Mouse (Mus musculus) cerebellum, adult 18-20 months (tissue): Measurements from ENCODE around the gene Prame.
"Not testable (repeated sequence)": the region's sequence is repeated elsewhere in the genome, so short reads cannot be mapped to it uniquely, and the experiment has no call there.

Source experiments
- DNase-seq, 2 experiments: peaks; one replicate each; pipeline ENCODE4 v3.0.0; 2021

Gene Prame

GRCm38 (mm10) chrX:135627605-135628004 is at the start of gene Prame:
Gene Prame, minus strand, starts transcription at chrX:135627705.
- no peak for DNase-seq

DNA sequence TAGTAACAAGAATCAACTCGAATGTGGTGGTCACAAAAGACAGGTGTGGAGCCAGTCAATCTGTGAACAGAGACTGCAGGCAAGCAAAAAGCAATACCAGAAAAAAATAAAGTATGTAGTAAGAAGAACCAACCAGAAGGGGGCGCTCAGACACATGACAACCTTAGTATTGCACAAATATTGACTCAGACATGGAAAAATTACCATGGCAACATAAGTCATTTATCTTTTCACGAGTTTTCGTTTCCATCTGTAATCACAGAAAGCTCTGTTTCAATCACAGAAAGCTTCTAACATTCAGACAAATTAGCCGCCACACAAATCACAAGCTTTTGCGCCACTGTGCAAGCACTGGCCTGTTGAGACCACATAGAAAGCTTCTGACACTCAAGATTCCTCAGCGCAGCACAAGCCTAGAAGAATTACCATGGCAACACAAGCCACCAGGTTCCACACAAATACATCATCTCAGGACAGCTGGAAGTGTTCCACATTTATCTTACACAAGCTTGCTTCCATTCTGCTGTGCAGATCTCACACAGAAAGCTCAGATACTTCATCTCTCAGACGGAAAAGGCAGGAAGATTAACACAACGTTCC is 24.8 kb upstream of the Prame start:
- peak; percentile 12 for DNase-seq

DNA sequence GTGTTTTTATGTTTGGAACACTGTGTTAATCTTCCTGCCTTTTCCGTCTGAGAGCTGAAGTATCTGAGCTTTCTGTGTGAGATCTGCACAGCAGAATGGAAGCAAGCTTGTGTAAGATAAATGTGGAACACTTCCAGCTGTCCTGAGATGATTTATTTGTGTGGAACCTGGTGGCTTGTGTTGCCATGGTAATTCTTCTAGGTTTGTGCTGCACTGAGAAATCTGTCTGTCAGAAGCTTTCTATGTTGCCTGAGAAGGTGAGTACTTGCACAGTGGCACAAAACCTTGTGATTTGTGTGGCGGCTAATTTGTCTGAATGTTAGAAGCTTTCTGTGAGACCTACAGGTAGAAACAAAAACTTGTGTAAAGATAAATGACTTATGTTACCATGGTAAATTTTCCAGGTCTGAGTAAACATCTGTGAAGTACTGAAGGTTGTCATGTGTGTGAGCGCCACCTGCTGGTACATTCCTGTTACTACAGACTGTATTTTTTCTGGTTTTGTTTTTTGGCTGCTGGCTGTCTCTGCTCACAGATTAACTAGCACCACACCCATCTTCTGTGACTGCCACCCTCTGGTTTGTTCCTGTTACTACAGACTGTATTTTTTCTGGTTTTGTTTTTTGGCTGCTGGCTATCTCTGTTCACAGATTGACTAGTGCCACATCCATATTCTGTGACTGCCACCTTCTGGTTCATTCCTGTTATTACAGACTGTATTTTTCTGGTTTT is 26.0 kb downstream of the Prame start:
- peak; percentile 13 to 33 for DNase-seq

GRCm38 (mm10) chrX:135598677-135599076 is 28.8 kb downstream of the Prame start, which contains the start of gene Nxf7:
Gene Nxf7, minus strand, starts transcription at chrX:135598777.
- DNase-seq, result no peak

DNA sequence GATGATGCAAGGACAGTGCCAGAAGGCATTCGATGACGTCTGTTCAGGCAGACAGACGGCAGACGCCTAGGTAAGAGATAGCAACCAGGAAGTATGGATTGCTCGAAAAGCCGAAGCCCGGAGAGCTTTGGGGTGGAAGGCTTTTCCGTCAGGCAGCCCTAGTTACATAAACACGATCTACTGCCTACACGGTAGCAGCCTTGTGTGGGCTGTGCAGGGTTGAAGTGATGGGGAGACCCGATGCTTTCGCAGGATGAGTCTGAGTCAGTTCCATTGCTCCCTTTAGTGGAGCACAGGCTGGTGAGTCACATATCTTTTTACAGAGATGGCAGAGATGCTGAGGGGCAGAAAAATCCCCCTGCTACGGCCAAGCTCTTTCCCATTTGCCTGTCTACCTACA is 29.4 kb downstream of the Prame start:
- DNase-seq, result no peak

- no peak for DNase-seq
Measured at GRCm38 (mm10) chrX:135576412-135576811, 51.1 kb downstream of the Prame start.

DNA sequence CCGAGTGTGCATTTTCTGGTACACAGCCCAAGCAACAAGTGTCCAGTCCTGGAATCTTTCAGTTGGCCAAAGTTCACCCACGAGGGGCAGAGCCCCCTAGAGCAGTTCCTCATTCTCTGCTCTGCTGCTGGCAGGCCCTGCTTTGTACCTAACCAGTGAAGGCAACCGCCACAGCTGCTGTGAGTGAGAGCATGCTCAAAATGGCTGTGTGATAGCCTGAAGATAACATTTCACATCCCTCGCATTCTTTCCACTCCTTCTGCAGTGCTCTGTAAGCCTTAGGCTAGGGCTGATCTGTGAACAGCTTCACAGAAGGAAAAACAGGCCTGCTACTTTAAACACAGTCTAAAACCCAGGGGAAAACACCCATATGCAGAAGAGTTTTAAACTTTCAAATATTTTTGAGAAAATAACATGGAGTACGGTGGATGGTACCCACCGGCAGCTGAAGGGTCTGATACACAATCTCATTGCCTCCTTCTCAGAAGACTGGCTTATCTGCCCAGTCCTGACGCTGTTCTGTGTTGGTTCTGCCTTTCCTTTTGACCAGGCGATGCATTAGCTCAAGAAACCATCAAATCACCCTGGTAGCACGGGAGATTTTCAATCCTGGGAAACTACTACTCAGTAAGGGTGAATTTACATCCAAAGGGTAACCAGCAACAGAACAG is 52.4 kb downstream of the Prame start:
- not testable (repeated sequence) for DNase-seq

- not testable (repeated sequence) for DNase-seq
Measured at GRCm38 (mm10) chrX:135574261-135574957, 53.1 kb downstream of the Prame start.

DNA sequence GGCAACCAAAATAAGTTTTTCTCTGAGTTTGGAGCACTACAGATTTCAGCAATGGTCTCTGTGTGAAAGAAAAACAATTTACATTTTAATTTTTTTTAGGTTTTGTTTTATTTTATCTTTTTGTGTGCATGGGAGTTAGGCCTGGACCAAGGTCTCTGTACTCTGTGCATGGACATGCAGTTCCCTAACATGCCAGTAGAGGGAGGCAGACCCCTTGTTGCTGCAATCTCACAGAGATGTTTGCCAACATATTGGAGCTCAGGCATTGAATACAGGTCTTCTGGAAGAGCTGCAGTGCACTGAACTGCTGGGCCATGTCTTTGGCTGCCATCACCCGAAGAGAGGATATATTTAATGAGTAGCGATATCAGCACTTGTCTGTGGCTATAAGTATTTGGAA is 58.0 kb downstream of the Prame start:
- DNase-seq, result peak; percentile 52 to 70

DNA sequence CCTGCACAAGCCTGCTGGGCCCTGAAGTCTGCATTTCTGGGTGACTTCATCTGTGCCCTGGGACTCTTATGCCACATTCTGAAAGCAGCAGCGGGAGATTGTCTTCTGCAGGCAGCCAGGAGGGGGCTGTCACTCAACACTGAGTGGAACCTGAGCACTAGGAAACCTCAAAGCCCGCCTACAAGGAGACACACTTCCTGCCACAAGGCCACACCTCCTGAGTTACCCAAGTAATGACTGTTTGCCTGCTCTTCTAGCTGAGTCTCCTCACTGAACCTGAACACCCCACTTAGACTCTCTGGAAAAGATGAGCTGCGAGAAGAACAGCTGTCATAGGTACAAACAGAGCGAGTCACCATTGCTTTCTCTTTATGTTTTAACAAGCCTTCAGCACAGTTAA is 62.6 kb downstream of the Prame start:
- DNase-seq, result not testable (repeated sequence)
